In genomic region chr3:146236280-146236679, GRCm38 (mm10) we compare ENCODE assay signal across 26 mouse cellular contexts. TPM values are rescaled to one million over a fixed set of nuclear protein-coding genes. Genes with fewer than 3 reads are reported as not detected.
A peak's percentile ranks its signal among the peaks of the same experiment; 100 is the strongest.
DNase-seq lines count a peak whose midpoint lies in the region; ATAC-seq lines count a peak whose summit lies in the region.
"Had no signal": no experiment of that assay in that cellular context is flagged by ENCODE, and none has a peak within 500 bp of the region (broad histone marks: within the 10 kb centered on the region; RNA-seq: fewer than 3 reads in every experiment).

No protein-coding gene starts in this region.

- no peak overlapping the region for H3K9ac ChIP-seq in hindbrain, embryonic 14.5 days
- H3K9ac ChIP-seq in neural tube, embryonic 11.5 days (ENCODE audit: low read length), result no peak overlapping the region
- H3K9ac ChIP-seq in neural tube, embryonic 13.5 days, result no peak overlapping the region
- H3K9ac ChIP-seq in forebrain, embryonic 16.5 days (replicated peaks; ENCODE audit: low read depth, low read length), result no peak overlapping the region
- H3K9ac ChIP-seq: embryonic facial prominence, embryonic 13.5 days; embryonic facial prominence, embryonic 15.5 days; forebrain, embryonic 12.5 days had no signal

- 0 out of 2 replicates have a peak, but pooled peaks have one; percentile 55 for ATAC-seq in hindbrain, embryonic 14.5 days (ENCODE audit: low FRiP score)
- ATAC-seq in neural tube, embryonic 11.5 days (ENCODE audit: insufficient read depth, low FRiP score, low TSS enrichment), result peak; percentile 48; the same call in 1 of the 2 replicates
- peak; percentile 82 for ATAC-seq in neural tube, embryonic 13.5 days (ENCODE audit: low read depth)
- no peak for ATAC-seq in forebrain, embryonic 16.5 days
- ATAC-seq: forebrain, embryonic 14.5 days had no signal

- H3K36me3 ChIP-seq in hindbrain, embryonic 14.5 days (replicated peaks; ENCODE audit: control insufficient read depth, insufficient read depth), result no peaks in the 10 kb centered on the region
- no peaks in the 10 kb centered on the region for H3K36me3 ChIP-seq in hindbrain, embryonic 10.5 days
- no peaks in the 10 kb centered on the region for H3K36me3 ChIP-seq in neural tube, embryonic 11.5 days (ENCODE audit: control insufficient read depth, insufficient read depth, low read length)
- H3K36me3 ChIP-seq in neural tube, embryonic 13.5 days, result no peaks in the 10 kb centered on the region
- H3K36me3 ChIP-seq in forebrain, embryonic 16.5 days (ENCODE audit: control insufficient read depth, insufficient read depth), result no peaks in the 10 kb centered on the region
- H3K36me3 ChIP-seq: embryonic facial prominence, embryonic 13.5 days; embryonic facial prominence, embryonic 15.5 days; forebrain, embryonic 10.5 days; forebrain, embryonic 12.5 days had no signal

- no peaks in the 10 kb centered on the region for H3K27me3 ChIP-seq in hindbrain, embryonic 14.5 days (ENCODE audit: control insufficient read depth, insufficient read depth, low read length)
- no peaks in the 10 kb centered on the region for H3K27me3 ChIP-seq in hindbrain, embryonic 10.5 days (ENCODE audit: insufficient read depth, poor library complexity, severe bottlenecking)
- no peaks in the 10 kb centered on the region for H3K27me3 ChIP-seq in neural tube, embryonic 11.5 days (ENCODE audit: control insufficient read depth, insufficient read depth, low read length)
- H3K27me3 ChIP-seq in neural tube, embryonic 13.5 days, result no peaks in the 10 kb centered on the region
- H3K27me3 ChIP-seq in forebrain, embryonic 16.5 days (replicated peaks; ENCODE audit: control insufficient read depth, insufficient read depth, low read length), result no peaks in the 10 kb centered on the region
- H3K27me3 ChIP-seq: embryonic facial prominence, embryonic 13.5 days; embryonic facial prominence, embryonic 15.5 days had no signal

- no peak overlapping the region for H3K27ac ChIP-seq in hindbrain, embryonic 14.5 days
- no peak overlapping the region for H3K27ac ChIP-seq in hindbrain, embryonic 10.5 days
- H3K27ac ChIP-seq in neural tube, embryonic 11.5 days (ENCODE audit: low read depth, low read length), result no peak overlapping the region
- no peak overlapping the region for H3K27ac ChIP-seq in neural tube, embryonic 13.5 days (replicated peaks)
- no peak overlapping the region for H3K27ac ChIP-seq in forebrain, embryonic 16.5 days (ENCODE audit: low read length)
- H3K27ac ChIP-seq: embryonic facial prominence, embryonic 13.5 days; embryonic facial prominence, embryonic 15.5 days; forebrain, embryonic 10.5 days; forebrain, embryonic 12.5 days had no signal

- 49% methylated on average over 8 of the region's 8 CpGs for WGBS in hindbrain, embryonic 14.5 days
- 80% methylated on average over 8 of the region's 8 CpGs for WGBS in hindbrain, embryonic 10.5 days
- 33% methylated on average over 8 of the region's 8 CpGs for WGBS in neural tube, embryonic 11.5 days
- WGBS in neural tube, embryonic 13.5 days, result 22% methylated on average over 8 of the region's 8 CpGs
- 74% methylated on average over 8 of the region's 8 CpGs for WGBS in forebrain, embryonic 16.5 days

- no peak for DNase-seq in hindbrain, embryonic 14.5 days (ENCODE audit: low spot score)
- DNase-seq in hindbrain, embryonic 10.5 days (ENCODE audit: low spot score), result no peak
- peak; percentile 40 for DNase-seq in neural tube, embryonic 11.5 days (ENCODE audit: low spot score)
- no peak for DNase-seq in neural tube, embryonic 10.5 days (ENCODE audit: extremely low spot score, low spot score)
- DNase-seq in mesoderm, embryonic 11.5 days (ENCODE audit: low read depth, low spot score), result peak; percentile 26
- no peak for DNase-seq in heart, adult 8-10 months (ENCODE audit: low spot score)
- DNase-seq: adrenal gland, adult 2 months; adrenal gland, postnatal 10 days; adrenal gland, postnatal 25 days; cerebellum, adult 11 months; cerebellum, adult 18-20 months; cerebellum, adult 8-10 months; cerebellum, adult 9-11 months; cerebellum, postnatal 14 days; cerebellum, postnatal 36 days; embryo, embryonic 11 days had no signal

- no peaks in the 10 kb centered on the region for H3K9me3 ChIP-seq in hindbrain, embryonic 14.5 days (ENCODE audit: control insufficient read depth, low read length)
- no peaks in the 10 kb centered on the region for H3K9me3 ChIP-seq in hindbrain, embryonic 10.5 days
- no peaks in the 10 kb centered on the region for H3K9me3 ChIP-seq in neural tube, embryonic 11.5 days (ENCODE audit: control insufficient read depth, low read length)
- no peaks in the 10 kb centered on the region for H3K9me3 ChIP-seq in neural tube, embryonic 13.5 days
- no peaks in the 10 kb centered on the region for H3K9me3 ChIP-seq in forebrain, embryonic 16.5 days (ENCODE audit: control insufficient read depth, low read length)
- H3K9me3 ChIP-seq: embryonic facial prominence, embryonic 13.5 days; embryonic facial prominence, embryonic 15.5 days; forebrain, embryonic 10.5 days; forebrain, embryonic 12.5 days had no signal

- no peak overlapping the region for H3K4me2 ChIP-seq in hindbrain, embryonic 14.5 days (replicated peaks)
- no peak overlapping the region for H3K4me2 ChIP-seq in neural tube, embryonic 11.5 days (ENCODE audit: low read depth)
- H3K4me2 ChIP-seq in neural tube, embryonic 13.5 days, result no peak overlapping the region
- no peak overlapping the region for H3K4me2 ChIP-seq in forebrain, embryonic 16.5 days (ENCODE audit: low read length)
- H3K4me2 ChIP-seq: embryonic facial prominence, embryonic 13.5 days; embryonic facial prominence, embryonic 15.5 days; forebrain, embryonic 12.5 days had no signal

- H3K4me1 ChIP-seq in hindbrain, embryonic 14.5 days (replicated peaks; ENCODE audit: control insufficient read depth, insufficient read depth, low read length), result no peaks in the 10 kb centered on the region
- H3K4me1 ChIP-seq in hindbrain, embryonic 10.5 days (replicated peaks), result no peaks in the 10 kb centered on the region
- no peaks in the 10 kb centered on the region for H3K4me1 ChIP-seq in neural tube, embryonic 11.5 days (ENCODE audit: control insufficient read depth, insufficient read depth, low read length)
- peaks cover 12% of the 10 kb centered on the region for H3K4me1 ChIP-seq in neural tube, embryonic 13.5 days (replicated peaks)
- H3K4me1 ChIP-seq in forebrain, embryonic 16.5 days (replicated peaks; ENCODE audit: control insufficient read depth, insufficient read depth, low read length), result no peaks in the 10 kb centered on the region
- H3K4me1 ChIP-seq: embryonic facial prominence, embryonic 15.5 days; forebrain, embryonic 12.5 days had no signal

- no peak overlapping the region for H3K4me3 ChIP-seq in hindbrain, embryonic 14.5 days (replicated peaks; ENCODE audit: low read length)
- no peak overlapping the region for H3K4me3 ChIP-seq in hindbrain, embryonic 10.5 days
- no peak overlapping the region for H3K4me3 ChIP-seq in neural tube, embryonic 11.5 days (ENCODE audit: low read depth, low read length)
- H3K4me3 ChIP-seq in neural tube, embryonic 13.5 days, result no peak overlapping the region
- no peak overlapping the region for H3K4me3 ChIP-seq in forebrain, embryonic 16.5 days (replicated peaks; ENCODE audit: low read length)
- H3K4me3 ChIP-seq: embryonic facial prominence, embryonic 13.5 days; embryonic facial prominence, embryonic 15.5 days; erythroblast, embryonic 14.5 days; forebrain, embryonic 10.5 days; forebrain, embryonic 12.5 days had no signal

RNA-seq across cellular contexts. Expression of gene Lpar3, which starts 15.5 kb away (rescaled TPM):
- polyA plus RNA-seq in hindbrain, embryonic 14.5 days (2014; fragmentation: Nextera tagmentation; extraction: Ambion mirVana), result 0.37 and 0.81 TPM in 2 replicates
- 0.68 and 1.00 TPM in 2 replicates for polyA plus RNA-seq in hindbrain, embryonic 10.5 days (2016; fragmentation: Nextera tagmentation; extraction: Ambion mirVana)
- 1.4 and 2.4 TPM in 2 replicates for polyA plus RNA-seq in neural tube, embryonic 11.5 days (2014; fragmentation: Nextera tagmentation; extraction: Ambion mirVana)
- 0.92 and 1.5 TPM in 2 replicates for polyA plus RNA-seq in neural tube, embryonic 13.5 days (2015; fragmentation: Nextera tagmentation; extraction: Ambion mirVana)
- polyA plus RNA-seq in forebrain, embryonic 16.5 days (2015; fragmentation: Nextera tagmentation; extraction: Ambion mirVana), result 0.30 and 0.35 TPM in 2 replicates
- under 1 TPM in 1 of 4 experiments, not detected in 3; 0.24 TPM for total RNA-seq in heart, adult 8-10 months (2022)
- total RNA-seq: common myeloid progenitor, adult 5-6 weeks; MEL had no signal

Comparison
In these comparisons a context has a peak if more than half of its experiments do, and no peak if none do; other contexts are left out.
1. DNase-seq: peak in neural tube, embryonic 11.5 days (single experiment) and mesoderm, embryonic 11.5 days (single experiment); none in hindbrain, embryonic 14.5 days (single experiment), hindbrain, embryonic 10.5 days (single experiment), neural tube, embryonic 10.5 days (single experiment) and heart, adult 8-10 months (single experiment).